Mouse (Mus musculus): ENCODE data around the gene Urod.

DNA sequence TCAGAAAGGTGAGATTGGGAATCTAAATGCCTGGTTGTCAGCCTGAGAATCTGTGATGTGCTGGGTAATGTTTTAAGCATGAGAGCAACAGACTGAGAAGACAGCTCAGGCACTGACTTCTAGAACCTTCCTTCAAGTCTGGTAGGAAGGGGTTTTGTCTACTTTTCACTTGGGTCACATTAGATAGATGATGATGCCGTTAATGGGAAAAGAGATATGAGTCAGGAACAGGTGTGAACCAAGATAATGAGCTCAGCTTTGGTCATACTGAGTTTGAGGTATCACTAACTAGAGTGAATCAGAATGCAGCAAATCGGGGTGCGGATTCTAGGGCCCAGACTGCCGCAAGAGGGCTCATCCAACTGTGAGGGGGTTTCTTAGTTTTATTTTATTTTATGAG lies 29.3 kb upstream of the Urod start:
- TF ChIP-seq CTCF (IDR thresholded peaks at IDR 0.05; ENCODE audit: insufficient read depth, low read length) (no peak), POLR2A (IDR thresholded peaks at IDR 0.05; ENCODE audit: borderline replicate concordance, extremely low read depth, low read depth, low read length) (no peak)

All from lung, adult 2 months (tissue).